Mouse (Mus musculus) CD4-positive helper T cell, adult 2 months (primary cell): Measurements from ENCODE around the gene Micall2.

Experiments
- DNase-seq: peaks from one replicate; pipeline ENCODE4 v3.0.0-alpha.2; 2012; ENCODE audit warnings: low read depth, missing footprints, low spot score

The Micall2 gene

DNA sequence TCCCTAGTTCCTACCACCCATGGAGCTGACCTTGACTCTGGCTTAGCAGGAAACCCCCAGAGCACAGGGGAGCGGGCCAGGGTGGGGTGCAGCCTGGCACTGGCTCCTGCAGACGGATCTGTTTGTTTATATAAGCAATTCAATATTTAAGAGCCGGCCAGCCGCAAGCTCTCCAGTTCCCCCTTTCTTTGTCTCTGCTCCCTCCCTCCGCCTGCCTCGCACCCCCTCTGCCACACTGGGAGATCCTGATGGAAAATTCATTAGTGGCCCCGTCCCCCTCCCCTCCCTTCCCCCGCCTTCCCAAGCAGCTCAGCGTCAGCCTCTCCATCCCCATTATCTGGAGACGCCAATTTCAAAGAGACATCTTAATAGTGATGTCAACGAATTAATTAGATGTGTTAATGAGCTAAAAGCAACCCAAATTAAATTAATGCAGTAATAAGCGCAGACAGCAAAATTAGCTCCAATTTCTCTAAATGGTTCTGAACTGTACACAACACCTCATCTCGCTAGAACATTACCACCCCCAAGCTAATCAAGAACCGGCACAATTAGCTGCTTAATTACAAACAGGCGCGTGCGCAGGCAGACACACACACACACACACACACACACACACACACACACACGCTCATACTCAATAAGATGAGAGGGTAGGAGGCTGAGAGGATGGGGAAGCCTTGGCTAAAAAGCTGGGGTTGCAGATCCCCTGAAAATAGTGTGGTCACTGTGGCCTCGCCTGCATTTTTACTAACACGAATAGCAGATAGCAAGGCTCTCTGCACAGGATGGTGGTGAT, 54.1 kb downstream of the Micall2 start:
- no peak for DNase-seq

DNA sequence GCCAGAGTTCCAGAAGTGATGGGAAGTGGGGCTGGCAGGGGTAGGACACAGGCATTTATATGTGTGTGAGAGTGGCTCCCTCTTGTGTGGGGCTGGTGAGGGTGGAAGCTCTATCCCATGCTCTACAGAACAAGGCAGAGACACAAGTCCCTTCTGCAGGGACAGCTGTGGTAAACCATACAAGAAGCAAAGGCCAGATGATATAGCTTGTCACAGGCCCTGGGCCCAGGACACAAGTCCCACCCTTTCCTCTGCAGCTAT, 60.5 kb downstream of the Micall2 start:
- DNase-seq: no peak

DNA sequence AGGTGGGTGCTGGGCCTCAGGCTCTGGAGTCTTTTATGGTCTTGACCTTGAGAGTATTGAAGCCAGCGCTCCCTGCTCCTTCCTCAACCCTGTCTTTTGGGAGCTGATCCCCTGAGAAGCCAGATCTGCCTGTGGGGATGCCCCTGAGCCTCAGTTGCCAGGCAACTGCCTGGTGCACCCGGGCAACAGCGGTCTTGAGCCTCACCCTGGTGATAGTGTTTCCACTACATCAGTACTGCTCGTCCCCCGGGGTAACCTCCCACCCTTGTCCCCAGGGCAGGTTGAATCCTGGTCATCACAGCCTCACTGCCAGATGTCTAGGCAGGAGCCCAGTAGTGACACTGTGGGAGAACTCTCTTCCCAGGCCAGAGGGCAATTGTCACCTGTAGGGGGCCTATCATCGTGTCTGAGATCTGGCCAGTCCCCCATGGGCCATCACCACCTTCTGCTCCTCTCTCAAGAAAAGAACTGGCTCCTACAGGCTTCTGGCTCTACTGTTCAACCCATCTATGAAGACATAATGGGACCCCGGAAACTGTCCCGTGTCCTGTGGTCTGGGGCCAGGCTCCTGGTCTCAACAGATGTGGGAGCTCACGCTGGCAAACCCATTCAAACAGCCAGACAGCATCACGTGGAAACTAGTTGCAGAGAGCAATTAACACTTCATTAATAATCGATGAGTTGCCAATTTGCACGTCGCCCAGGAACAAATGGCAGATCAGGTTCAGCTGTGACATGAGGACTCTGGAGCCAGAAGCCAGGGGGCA, 61.0 kb downstream of the Micall2 start:
- no peak for DNase-seq

DNA sequence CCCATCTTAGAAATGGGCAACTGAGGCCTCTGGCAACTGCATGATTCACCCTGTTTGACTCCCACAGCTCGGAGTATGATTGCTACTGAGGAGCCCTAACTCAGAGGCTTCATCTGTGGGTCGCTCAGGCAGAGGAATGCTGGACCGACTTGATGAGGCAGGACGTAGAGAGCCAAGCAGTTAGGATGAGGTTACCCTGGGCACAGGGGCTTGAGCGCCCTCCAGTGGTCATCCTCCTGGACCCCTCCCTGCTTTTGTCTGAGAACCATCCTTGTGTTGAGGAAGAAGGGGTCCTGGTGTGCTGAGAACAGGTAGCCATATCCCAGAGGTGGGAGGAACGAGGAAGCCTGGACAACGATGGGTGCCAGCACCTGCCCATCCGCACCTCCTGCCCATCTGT, 66.8 kb downstream of the Micall2 start:
- DNase-seq: no peak

DNA sequence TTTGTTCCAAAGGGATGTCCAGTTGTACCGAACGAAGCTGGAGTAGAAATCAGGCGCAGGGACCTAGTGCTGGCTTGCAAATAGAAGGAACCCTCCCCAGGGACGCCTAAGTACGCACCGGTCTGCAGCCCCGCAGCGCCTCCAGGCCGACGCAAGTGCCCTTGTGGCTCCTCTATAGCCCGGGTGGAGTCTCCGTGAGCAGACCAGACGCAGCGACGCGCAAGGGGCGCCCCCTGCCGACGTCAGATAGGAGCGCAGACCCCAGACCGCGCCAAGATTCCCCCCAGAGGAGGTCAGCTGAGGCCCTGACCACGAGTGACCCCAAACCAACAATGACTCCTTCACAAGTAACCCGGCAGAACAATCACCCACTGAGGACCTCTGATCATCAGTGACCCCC, 67.6 kb downstream of the Micall2 start:
- DNase-seq: no peak

DNA sequence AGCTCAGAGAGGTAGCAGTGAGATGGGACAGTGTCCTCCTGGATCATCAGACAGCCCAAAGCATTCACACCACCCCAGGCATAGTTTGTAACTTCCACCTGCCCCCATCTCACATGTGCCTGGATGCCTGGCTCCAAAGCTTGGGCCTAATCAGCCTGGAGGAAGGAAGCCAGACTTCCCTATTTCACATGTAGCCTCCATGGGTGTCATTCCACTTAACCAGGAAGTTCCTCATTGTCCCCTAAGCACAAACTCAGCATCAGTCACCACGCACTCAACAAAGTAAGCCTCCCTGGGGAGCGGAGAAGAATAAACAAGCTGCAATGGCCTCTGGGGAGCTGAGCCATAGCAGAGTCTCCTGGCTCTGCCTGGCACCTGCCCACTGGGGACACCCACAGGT, 69.6 kb downstream of the Micall2 start:
- DNase-seq: no peak

DNA sequence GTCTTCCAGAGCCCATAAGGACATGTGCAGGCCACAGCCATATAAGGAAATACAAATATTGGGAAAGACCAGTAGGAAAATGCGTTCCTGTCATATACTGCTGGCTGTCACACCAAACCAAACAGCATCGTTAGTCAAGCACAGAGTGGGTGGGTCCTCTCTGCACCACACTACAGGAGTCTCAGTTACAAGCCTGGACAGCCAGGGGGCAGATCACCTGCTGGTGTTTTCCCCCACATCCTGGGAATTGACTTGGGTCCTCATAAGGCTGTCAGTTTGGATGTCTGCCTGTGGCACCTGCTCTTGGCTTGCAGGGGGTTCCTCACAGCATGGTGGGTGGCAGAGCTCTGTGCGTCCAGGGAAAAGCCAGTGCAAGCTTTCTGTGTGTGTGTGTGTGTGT, 70.8 kb downstream of the Micall2 start:
- DNase-seq: no peak

DNA sequence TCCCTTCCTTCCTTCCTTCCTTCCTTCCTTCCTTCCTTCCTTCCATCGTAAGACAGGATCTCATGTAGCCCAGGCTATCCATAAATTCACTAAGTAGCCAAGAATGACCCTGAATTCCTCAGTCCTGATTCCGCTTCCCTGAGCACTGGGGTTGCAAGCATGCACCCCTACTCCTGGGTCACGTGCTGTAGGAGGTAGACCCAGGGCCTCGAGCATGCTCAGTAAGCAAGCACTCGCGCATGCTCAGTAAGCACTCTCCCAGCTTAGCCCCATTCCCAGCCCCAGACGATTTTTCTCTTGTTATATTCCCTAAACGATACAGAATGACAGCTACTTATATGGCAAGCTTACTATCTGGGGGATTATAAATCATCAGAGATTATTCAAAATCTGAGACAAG, 74.4 kb downstream of the Micall2 start:
- DNase-seq: no peak

DNA sequence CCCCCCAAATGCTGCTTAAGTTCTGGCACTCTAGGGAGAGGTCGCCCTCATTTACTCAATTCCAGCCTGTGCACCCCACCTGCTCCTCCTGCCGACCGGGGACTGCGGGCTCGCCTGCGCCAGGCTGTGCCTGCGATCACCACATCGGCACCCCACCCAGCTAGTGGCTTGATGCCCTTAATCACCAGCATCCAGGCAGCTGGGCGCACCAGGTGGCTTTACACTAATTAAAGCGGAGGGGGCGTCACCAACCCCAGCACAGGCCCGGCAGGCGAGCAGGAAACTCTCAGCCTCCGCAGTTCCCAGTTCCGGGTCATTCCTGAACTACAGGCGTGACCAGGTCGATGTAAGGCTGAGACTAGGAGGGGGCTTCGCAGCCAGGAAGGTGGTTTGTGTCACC, 76.8 kb downstream of the Micall2 start:
- no peak for DNase-seq

DNA sequence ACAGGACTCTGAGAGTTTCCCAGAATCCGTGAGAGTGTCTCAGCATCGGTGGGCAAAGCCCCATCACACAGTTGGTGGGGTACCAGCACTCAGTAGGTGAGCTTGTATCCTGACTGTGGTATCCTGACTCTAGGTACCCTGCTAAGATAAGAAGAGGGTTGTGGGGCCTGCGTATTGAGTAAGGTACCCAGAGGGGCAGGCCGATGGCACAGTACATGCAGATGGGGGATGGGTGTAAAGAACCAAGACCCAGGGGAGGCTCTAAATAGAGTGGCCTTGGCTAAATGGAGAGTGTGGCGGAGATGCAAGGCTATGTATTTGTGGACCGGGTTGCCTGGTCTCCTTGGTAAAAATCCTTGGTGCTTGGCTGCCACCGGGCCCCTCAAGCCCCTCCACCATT, 77.3 kb downstream of the Micall2 start:
- no peak for DNase-seq

DNA sequence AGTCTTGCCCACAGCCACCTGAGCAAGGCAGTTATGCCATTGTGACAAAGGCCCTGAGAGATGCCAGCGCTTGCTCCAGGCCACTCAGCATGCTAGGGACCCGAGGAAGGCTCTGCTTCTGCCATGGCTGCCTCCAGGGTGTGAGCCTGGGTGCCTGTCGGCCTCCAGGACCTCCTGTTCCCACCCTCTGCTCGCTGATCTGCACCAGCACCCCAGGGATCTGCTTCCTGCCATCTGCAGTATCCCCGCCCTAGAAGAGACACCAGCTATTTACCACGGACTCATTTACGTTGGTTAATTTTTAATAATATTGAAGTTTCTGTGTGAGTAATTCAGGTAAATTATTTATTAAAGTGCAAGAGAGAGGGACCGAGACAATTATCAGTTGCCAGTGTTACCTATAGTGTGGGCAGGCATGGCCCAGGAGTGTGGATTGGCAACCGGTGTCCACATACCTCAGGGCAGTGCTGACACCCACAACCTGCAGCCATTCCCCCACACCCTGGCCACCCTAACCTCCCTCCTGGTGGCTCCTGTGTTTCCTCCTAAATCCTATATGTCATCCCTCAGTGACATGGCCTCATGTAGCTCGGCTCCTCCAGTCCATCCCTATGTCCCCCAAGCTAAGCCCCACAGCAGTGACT, 78.1 kb downstream of the Micall2 start:
- DNase-seq: no peak
